Mouse (Mus musculus): Measurements from ENCODE around the gene Ctnna2. TPM values are rescaled to one million over a fixed set of nuclear protein-coding genes. Genes with fewer than 3 reads are reported as not detected.

Gene Ctnna2
- polyA plus RNA-seq, 1 experiment: not detected

DNA sequence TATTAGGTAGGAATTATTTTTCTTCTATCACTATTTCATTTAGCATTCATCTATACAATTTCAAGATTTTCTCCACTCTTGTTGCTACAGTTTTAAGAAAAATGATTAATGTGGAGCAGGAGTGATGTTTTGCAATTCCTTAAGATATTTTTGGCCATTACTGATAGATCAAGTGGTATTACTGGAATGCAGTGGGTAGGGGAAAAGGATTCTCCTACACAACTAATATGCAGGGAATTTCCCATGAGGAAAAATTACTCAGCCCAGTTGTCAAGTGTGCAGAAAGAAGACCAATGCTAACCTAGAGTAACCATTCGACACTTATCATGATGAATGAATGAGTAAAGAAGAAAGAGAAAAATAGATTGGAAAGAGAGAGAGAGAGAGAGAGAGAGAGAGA lies 587.8 kb downstream of the Ctnna2 start:
- Histone ChIP-seq H3K4me3 (replicated peaks) (no peak overlapping the region), H3K9me3 (ENCODE audit: control insufficient read depth, low read length) (no peaks in the 10 kb centered on the region), H3K27me3 (ENCODE audit: control insufficient read depth) (no peaks in the 10 kb centered on the region), H3K36me3 (ENCODE audit: control insufficient read depth) (no peaks in the 10 kb centered on the region), H3K4me1 (ENCODE audit: control insufficient read depth) (no peaks in the 10 kb centered on the region)
- TF ChIP-seq TAL1 (IDR thresholded peaks at IDR 0.05; ENCODE audit: low read length) (no peak), GATA1 (IDR thresholded peaks at IDR 0.05; ENCODE audit: low read length) (no peak)

DNA sequence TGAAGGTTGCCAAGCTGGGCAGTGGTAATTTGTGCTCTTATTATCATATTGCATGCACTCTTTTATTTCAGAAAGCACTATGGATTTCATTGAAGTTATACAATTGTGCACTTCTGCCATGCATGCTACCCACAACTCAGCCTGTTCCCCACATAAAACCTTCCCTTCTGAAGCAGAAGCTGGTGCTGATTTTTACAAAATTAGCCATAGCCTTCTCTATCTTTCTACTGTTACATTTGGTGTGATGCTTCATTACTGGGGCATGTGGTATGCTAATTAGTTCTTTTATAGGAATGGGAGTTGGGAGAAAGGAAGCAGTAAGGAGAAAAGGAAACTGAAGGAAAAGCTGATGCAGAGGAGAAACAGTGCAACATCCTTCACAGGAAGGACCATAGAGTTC lies 598.2 kb downstream of the Ctnna2 start:
- H3K4me3 ChIP-seq (replicated peaks): no peak overlapping the region
- no peaks in the 10 kb centered on the region for H3K27me3 ChIP-seq (ENCODE audit: control insufficient read depth)
- no peaks in the 10 kb centered on the region for H3K36me3 ChIP-seq (ENCODE audit: control insufficient read depth)
- TF ChIP-seq GATA1 (IDR thresholded peaks at IDR 0.05; ENCODE audit: low read length): no peak
- TF ChIP-seq TAL1 (IDR thresholded peaks at IDR 0.05; ENCODE audit: low read length): no peak
- H3K4me1 ChIP-seq (ENCODE audit: control insufficient read depth): no peaks in the 10 kb centered on the region
- H3K9me3 ChIP-seq (ENCODE audit: control insufficient read depth, low read length): no peaks in the 10 kb centered on the region

GRCm38 (mm10) chr6:77373132-77373531 lies 606.4 kb downstream of the Ctnna2 start:
- Histone ChIP-seq H3K36me3 (ENCODE audit: control insufficient read depth) (no peaks in the 10 kb centered on the region), H3K4me1 (ENCODE audit: control insufficient read depth) (no peaks in the 10 kb centered on the region), H3K9me3 (ENCODE audit: control insufficient read depth, low read length) (no peaks in the 10 kb centered on the region), H3K27me3 (ENCODE audit: control insufficient read depth) (no peaks in the 10 kb centered on the region), H3K4me3 (replicated peaks) (no peak overlapping the region)
- no peak for TF ChIP-seq TAL1 (IDR thresholded peaks at IDR 0.05; ENCODE audit: low read length)
- TF ChIP-seq GATA1 (IDR thresholded peaks at IDR 0.05; ENCODE audit: low read length): no peak

DNA sequence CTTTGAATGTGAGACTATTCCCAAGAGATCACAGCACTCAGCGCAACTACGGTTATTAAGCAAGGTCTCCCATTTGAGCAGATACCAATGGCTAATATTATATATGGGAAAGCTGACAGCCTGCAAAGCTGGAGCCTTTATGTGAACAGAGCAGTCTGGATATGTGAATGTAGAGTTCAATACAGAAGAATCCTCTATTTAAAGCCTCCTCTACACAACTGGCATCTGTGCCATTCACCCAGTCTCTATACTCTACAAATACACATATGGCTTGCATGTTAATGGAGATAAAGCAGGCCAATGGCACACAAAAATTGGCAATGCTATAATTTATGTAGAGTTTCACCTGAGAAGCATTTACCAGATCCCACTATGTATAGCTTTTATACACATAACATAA lies 608.4 kb downstream of the Ctnna2 start:
- Histone ChIP-seq H3K36me3 (ENCODE audit: control insufficient read depth) (no peaks in the 10 kb centered on the region), H3K27me3 (ENCODE audit: control insufficient read depth) (no peaks in the 10 kb centered on the region), H3K4me1 (ENCODE audit: control insufficient read depth) (no peaks in the 10 kb centered on the region), H3K9me3 (ENCODE audit: control insufficient read depth, low read length) (no peaks in the 10 kb centered on the region), H3K4me3 (replicated peaks) (no peak overlapping the region)
- TF ChIP-seq TAL1 (IDR thresholded peaks at IDR 0.05; ENCODE audit: low read length): no peak
- TF ChIP-seq GATA1 (IDR thresholded peaks at IDR 0.05; ENCODE audit: low read length): no peak

- Histone ChIP-seq H3K36me3 (ENCODE audit: control insufficient read depth) (no peaks in the 10 kb centered on the region), H3K4me3 (replicated peaks) (no peak overlapping the region), H3K27me3 (ENCODE audit: control insufficient read depth) (no peaks in the 10 kb centered on the region)
Measured at GRCm38 (mm10) chr6:77358471-77358837, 621.0 kb downstream of the Ctnna2 start.

DNA sequence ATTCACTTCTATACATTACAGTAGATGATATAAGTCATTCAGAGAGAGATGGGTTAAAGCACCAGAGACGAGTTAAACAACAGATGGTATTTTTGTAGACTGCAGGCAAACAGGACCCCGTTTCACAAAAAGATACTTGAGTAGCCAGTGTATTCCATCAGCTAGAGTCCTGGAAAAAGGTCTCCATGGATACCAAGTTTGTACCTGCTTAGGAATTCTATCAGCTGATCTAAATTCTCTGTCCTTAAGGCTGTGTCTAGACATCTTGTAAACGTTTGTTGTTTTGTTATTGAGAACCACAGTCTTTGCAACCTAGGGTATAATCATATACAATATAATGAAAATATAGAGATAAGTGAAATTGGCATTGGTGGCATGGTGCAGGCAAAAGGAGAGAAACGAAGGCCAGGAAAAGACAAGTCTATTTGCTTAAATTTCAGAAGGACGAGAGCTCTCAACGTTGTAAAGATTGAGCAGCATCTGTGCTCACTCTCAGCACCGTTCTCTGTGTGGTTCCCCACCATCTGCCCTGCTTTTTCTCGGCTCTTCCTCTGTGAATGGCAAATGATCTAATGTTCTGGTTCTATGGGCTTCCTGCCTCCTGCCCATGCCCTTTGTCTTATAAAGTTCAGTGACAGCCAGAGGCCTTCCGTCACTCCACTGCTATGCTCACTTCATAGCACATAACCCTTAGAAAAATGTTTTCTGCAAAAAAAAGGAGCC lies 621.6 kb downstream of the Ctnna2 start:
- Histone ChIP-seq H3K9me3 (ENCODE audit: control insufficient read depth, low read length) (no peaks in the 10 kb centered on the region; the same call in 1 of the 2 replicates), H3K27me3 (ENCODE audit: control insufficient read depth) (no peaks in the 10 kb centered on the region), H3K36me3 (ENCODE audit: control insufficient read depth) (no peaks in the 10 kb centered on the region), H3K4me1 (ENCODE audit: control insufficient read depth) (no peaks in the 10 kb centered on the region), H3K4me3 (replicated peaks) (no peak overlapping the region)
- TF ChIP-seq GATA1 (IDR thresholded peaks at IDR 0.05; ENCODE audit: low read length) (no peak), TAL1 (IDR thresholded peaks at IDR 0.05; ENCODE audit: low read length) (no peak)

More at GRCm38 (mm10) chr6:77358471-77358837, 621.0 kb downstream of the Ctnna2 start:
- Histone ChIP-seq H3K4me1 (ENCODE audit: control insufficient read depth) (no peaks in the 10 kb centered on the region), H3K9me3 (ENCODE audit: control insufficient read depth, low read length) (no peaks in the 10 kb centered on the region; the same call in 1 of the 2 replicates)
- no peak for TF ChIP-seq GATA1 (IDR thresholded peaks at IDR 0.05; ENCODE audit: low read length)
- TF ChIP-seq TAL1 (IDR thresholded peaks at IDR 0.05; ENCODE audit: low read length): no peak

- no peaks in the 10 kb centered on the region for H3K36me3 ChIP-seq (ENCODE audit: control insufficient read depth)
- no peaks in the 10 kb centered on the region for H3K4me1 ChIP-seq (ENCODE audit: control insufficient read depth)
- H3K9me3 ChIP-seq (ENCODE audit: control insufficient read depth, low read length): no peaks in the 10 kb centered on the region; the same call in 1 of the 2 replicates
- no peaks in the 10 kb centered on the region for H3K27me3 ChIP-seq (ENCODE audit: control insufficient read depth)
- no peak for TF ChIP-seq TAL1 (IDR thresholded peaks at IDR 0.05; ENCODE audit: low read length)
- no peak for TF ChIP-seq GATA1 (IDR thresholded peaks at IDR 0.05; ENCODE audit: low read length)
- no peak overlapping the region for H3K4me3 ChIP-seq (replicated peaks)
Measured at GRCm38 (mm10) chr6:77354826-77355225, 624.7 kb downstream of the Ctnna2 start.

DNA sequence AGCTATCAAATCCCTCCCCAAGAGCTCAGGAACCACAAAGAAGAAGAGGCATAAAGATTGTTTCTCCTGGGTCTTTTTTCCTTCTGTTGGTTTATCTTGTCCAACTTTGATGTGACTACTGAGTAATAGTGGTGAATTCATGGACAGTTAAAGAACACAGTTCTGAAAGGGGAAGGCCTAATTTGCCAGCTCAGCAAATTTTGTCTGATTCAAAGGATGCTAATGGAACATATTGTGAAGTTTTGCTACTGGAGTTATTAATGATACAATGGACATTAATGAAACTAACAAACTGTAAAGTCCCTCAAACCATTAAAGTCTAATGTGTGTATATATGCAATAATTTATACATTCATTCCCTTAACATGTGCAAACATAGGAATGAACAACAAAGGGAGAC lies 635.7 kb downstream of the Ctnna2 start:
- no peaks in the 10 kb centered on the region for H3K36me3 ChIP-seq (ENCODE audit: control insufficient read depth)
- TF ChIP-seq GATA1 (IDR thresholded peaks at IDR 0.05; ENCODE audit: low read length): no peak
- TF ChIP-seq TAL1 (IDR thresholded peaks at IDR 0.05; ENCODE audit: low read length): no peak
- no peak overlapping the region for H3K4me3 ChIP-seq (replicated peaks)
- H3K27me3 ChIP-seq (ENCODE audit: control insufficient read depth): no peaks in the 10 kb centered on the region
- no peaks in the 10 kb centered on the region for H3K4me1 ChIP-seq (ENCODE audit: control insufficient read depth)
- H3K9me3 ChIP-seq (ENCODE audit: control insufficient read depth, low read length): no peaks in the 10 kb centered on the region

DNA sequence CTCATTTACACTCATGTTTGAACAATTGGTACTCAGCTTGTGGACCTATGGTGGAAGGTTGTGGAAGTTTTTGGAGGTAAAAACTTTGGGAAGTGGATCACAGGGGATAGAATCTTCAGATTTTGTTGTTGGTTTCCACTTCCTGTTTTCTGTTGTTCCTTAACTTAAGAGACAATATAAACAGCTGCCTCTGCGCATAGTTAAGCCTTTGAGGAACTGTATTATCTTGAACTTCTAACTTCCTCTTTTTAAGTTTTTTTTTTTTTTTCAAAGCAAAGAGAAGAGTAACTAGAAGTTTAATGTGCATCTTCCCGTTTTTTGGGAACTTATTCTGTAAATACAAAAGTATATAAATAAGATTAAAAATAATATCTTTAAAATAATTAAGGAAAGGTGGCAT lies 644.0 kb downstream of the Ctnna2 start:
- Histone ChIP-seq H3K36me3 (ENCODE audit: control insufficient read depth) (no peaks in the 10 kb centered on the region), H3K4me3 (replicated peaks) (no peak overlapping the region), H3K9me3 (ENCODE audit: control insufficient read depth, low read length) (no peaks in the 10 kb centered on the region), H3K27me3 (ENCODE audit: control insufficient read depth) (no peaks in the 10 kb centered on the region), H3K4me1 (ENCODE audit: control insufficient read depth) (no peaks in the 10 kb centered on the region)
- TF ChIP-seq GATA1 (IDR thresholded peaks at IDR 0.05; ENCODE audit: low read length): no peak
- no peak for TF ChIP-seq TAL1 (IDR thresholded peaks at IDR 0.05; ENCODE audit: low read length)

GRCm38 (mm10) chr6:77324748-77325147 lies 654.8 kb downstream of the Ctnna2 start:
- H3K27me3 ChIP-seq (ENCODE audit: control insufficient read depth): no peaks in the 10 kb centered on the region
- TF ChIP-seq GATA1 (IDR thresholded peaks at IDR 0.05; ENCODE audit: low read length) (no peak), TAL1 (IDR thresholded peaks at IDR 0.05; ENCODE audit: low read length) (no peak)
- no peaks in the 10 kb centered on the region for H3K4me1 ChIP-seq (ENCODE audit: control insufficient read depth)
- 0 out of 2 replicates have a peak, but pooled peaks cover 2% of the 10 kb centered on the region for H3K9me3 ChIP-seq (ENCODE audit: control insufficient read depth, low read length)
- H3K4me3 ChIP-seq (replicated peaks): no peak overlapping the region
- no peaks in the 10 kb centered on the region for H3K36me3 ChIP-seq (ENCODE audit: control insufficient read depth)

Data from erythroblast, embryonic 14.5 days (primary cell).